Mouse (Mus musculus) CH12.LX (cell line): Measurements from ENCODE around the gene Cyp4f14. TPM values are rescaled to one million over a fixed set of nuclear protein-coding genes. Genes with fewer than 3 reads are reported as not detected.

Experiments used
- DNase-seq: peaks from one replicate; pipeline ENCODE4 v3.0.0-alpha.2; 2013; ENCODE audit errors: extremely low read depth
- H3K27ac ChIP-seq: 2 replicates; pipeline ENCODE4 v1.5.1; 2012; ENCODE audit warnings: low read depth, mild to moderate bottlenecking, control low read depth, moderate library complexity; ENCODE audit not compliant: insufficient read depth
- H3K27me3 ChIP-seq: replicated peaks from 2 replicates; pipeline ENCODE3; 2012; ENCODE audit warnings: inconsistent platforms
- H3K36me3 ChIP-seq, 2 experiments: replicated peaks in 1 of 2; 2 replicates each; pipeline versions ENCODE3 to v1.6.1; 2012; ENCODE audit warnings: inconsistent platforms in 1 of 2, low read length in 1 of 2, mild to moderate bottlenecking in 1 of 2, mixed read lengths in 1 of 2, moderate library complexity in 1 of 2; ENCODE audit not compliant: control insufficient read depth in 1 of 2, insufficient read depth in 1 of 2
- H3K4me1 ChIP-seq, 2 experiments: 2 replicates each; pipeline ENCODE4 v1.6.1; 2012; ENCODE audit warnings: inconsistent platforms in 1 of 2, moderate library complexity in 1 of 2; ENCODE audit not compliant: insufficient read depth in 2 of 2, control insufficient read depth in 1 of 2
- H3K4me2 ChIP-seq: 2 replicates; pipeline ENCODE4 v1.6.1; 2012; ENCODE audit warnings: low read depth, mild to moderate bottlenecking, control low read depth; ENCODE audit not compliant: poor library complexity, insufficient read depth, severe bottlenecking
- H3K4me3 ChIP-seq, 3 experiments: fragments of 150-350 bp in 1 of 3; sonication (generic) in 1 of 3; replicated peaks in 1 of 3; 2 replicates each; pipeline versions ENCODE3 to v1.5.1; 2011 to 2012; ENCODE audit warnings: low read depth in 2 of 3, low read length in 2 of 3, mild to moderate bottlenecking in 2 of 3, moderate library complexity in 2 of 3, control low read depth in 1 of 3, improper control_type of control experiment in 1 of 3, inconsistent platforms in 1 of 3, mixed read lengths in 1 of 3; ENCODE audit not compliant: poor library complexity in 1 of 3
- H3K79me2 ChIP-seq: replicated peaks from 2 replicates; pipeline ENCODE4 v1.6.1; 2012; ENCODE audit warnings: mild to moderate bottlenecking, moderate library complexity; ENCODE audit not compliant: control insufficient read depth, poor library complexity, insufficient read depth, severe bottlenecking; ENCODE audit errors: extremely low read depth
- H3K9ac ChIP-seq: 2 replicates; pipeline ENCODE4 v1.6.1; 2012; ENCODE audit warnings: low read depth, mild to moderate bottlenecking, control low read depth, moderate library complexity; ENCODE audit not compliant: insufficient read depth
- H3K9me3 ChIP-seq: replicated peaks from 2 replicates; pipeline ENCODE3; 2012; ENCODE audit warnings: low read length, inconsistent platforms, mixed read lengths
- BHLHE40 ChIP-seq: IDR thresholded peaks from 2 replicates; pipeline ENCODE4 v1.6.1; 2011; ENCODE audit warnings: mild to moderate bottlenecking, low read depth, low read length, improper control_type of control experiment
- CHD1 ChIP-seq: IDR thresholded peaks from 2 replicates; pipeline ENCODE4 v1.6.1; 2012; ENCODE audit warnings: low read depth, low read length, improper control_type of control experiment, inconsistent platforms
- CHD2 ChIP-seq: IDR thresholded peaks from 2 replicates; pipeline ENCODE4 v1.6.1; 2011; ENCODE audit warnings: low read length, improper control_type of control experiment
- CTCF ChIP-seq, 2 experiments: IDR thresholded peaks in 1 of 2; conservative IDR thresholded peaks in 1 of 2; 2 replicates each; pipeline ENCODE4 v1.5.1; 2011 to 2012; ENCODE audit warnings: low read depth in 2 of 2, low read length in 2 of 2, improper control_type of control experiment in 1 of 2, inconsistent platforms in 1 of 2, mild to moderate bottlenecking in 1 of 2, moderate library complexity in 1 of 2
- ELF1 ChIP-seq: IDR thresholded peaks from 2 replicates; pipeline ENCODE4 v1.6.1; 2014; ENCODE audit warnings: low read depth, mild to moderate bottlenecking, inconsistent platforms, low read length, improper control_type of control experiment
- EP300 ChIP-seq: IDR thresholded peaks from 2 replicates; pipeline ENCODE4 v1.6.1; 2011; ENCODE audit warnings: low read length, improper control_type of control experiment
- ETS1 ChIP-seq: conservative IDR thresholded peaks from 2 replicates; pipeline ENCODE4 v1.6.1; 2012; ENCODE audit warnings: low read depth, mild to moderate bottlenecking, inconsistent platforms, low read length, improper control_type of control experiment, moderate library complexity
- HCFC1 ChIP-seq: IDR thresholded peaks from 2 replicates; pipeline ENCODE4 v1.6.1; 2012; ENCODE audit warnings: low read depth, mild to moderate bottlenecking, inconsistent platforms, low read length, improper control_type of control experiment
- IRF4 ChIP-seq: IDR thresholded peaks from 2 replicates; pipeline ENCODE4 v1.6.1; 2014; ENCODE audit warnings: low read depth, mild to moderate bottlenecking, inconsistent platforms, low read length, improper control_type of control experiment
- KAT2A ChIP-seq: IDR thresholded peaks from 2 replicates; pipeline ENCODE4 v1.6.1; 2012; ENCODE audit warnings: low read length, improper control_type of control experiment, inconsistent platforms; ENCODE audit not compliant: insufficient replicate concordance
- MAFK ChIP-seq: IDR thresholded peaks from 2 replicates; pipeline ENCODE4 v1.6.1; 2011; ENCODE audit warnings: low read length, improper control_type of control experiment; ENCODE audit not compliant: insufficient replicate concordance
- MAX ChIP-seq: IDR thresholded peaks from 2 replicates; pipeline ENCODE4 v1.6.1; 2011; ENCODE audit warnings: low read length, improper control_type of control experiment
- MAZ ChIP-seq: IDR thresholded peaks from 2 replicates; pipeline ENCODE4 v1.6.1; 2012; ENCODE audit warnings: low read depth, mild to moderate bottlenecking, inconsistent platforms, low read length, improper control_type of control experiment, moderate library complexity
- MEF2A ChIP-seq: IDR thresholded peaks from 2 replicates; pipeline ENCODE4 v1.6.1; 2014; ENCODE audit warnings: low read depth, mild to moderate bottlenecking, inconsistent platforms, low read length, improper control_type of control experiment, borderline replicate concordance
- MXI1 ChIP-seq: IDR thresholded peaks from 2 replicates; pipeline ENCODE4 v1.6.1; 2011; ENCODE audit warnings: mild to moderate bottlenecking, low read depth, low read length, improper control_type of control experiment
- NELFE ChIP-seq: IDR thresholded peaks from 2 replicates; pipeline ENCODE4 v1.6.1; 2011; ENCODE audit warnings: low read depth, low read length, improper control_type of control experiment
- PAX5 ChIP-seq: IDR thresholded peaks from 2 replicates; pipeline ENCODE4 v1.6.1; 2012; ENCODE audit warnings: low read length, inconsistent platforms, mixed read lengths
- POLR2A ChIP-seq: IDR thresholded peaks from 2 replicates; pipeline ENCODE4 v1.6.1; 2011; ENCODE audit warnings: low read depth, mild to moderate bottlenecking, improper control_type of control experiment, low read length
- POLR2AphosphoS2 ChIP-seq: IDR thresholded peaks from 2 replicates; pipeline ENCODE4 v1.6.1; 2011; ENCODE audit warnings: low read depth, low read length, improper control_type of control experiment
- SIN3A ChIP-seq: IDR thresholded peaks from 2 replicates; pipeline ENCODE4 v1.6.1; 2012; ENCODE audit warnings: low read length, improper control_type of control experiment, inconsistent platforms
- TBP ChIP-seq: conservative IDR thresholded peaks from 2 replicates; pipeline ENCODE4 v1.6.1; 2011; ENCODE audit warnings: low read depth, low read length, improper control_type of control experiment
- TCF12 ChIP-seq: IDR thresholded peaks from 2 replicates; pipeline ENCODE4 v1.6.1; 2014; ENCODE audit warnings: low read depth, mild to moderate bottlenecking, inconsistent platforms, low read length, improper control_type of control experiment
- USF1 ChIP-seq: IDR thresholded peaks from 2 replicates; pipeline ENCODE4 v1.6.1; 2014; ENCODE audit warnings: low read depth, mild to moderate bottlenecking, inconsistent platforms, low read length, improper control_type of control experiment
- USF2 ChIP-seq: conservative IDR thresholded peaks from 2 replicates; pipeline ENCODE4 v1.6.1; 2011; ENCODE audit warnings: low read depth, low read length, improper control_type of control experiment
- ZKSCAN1 ChIP-seq: IDR thresholded peaks from 2 replicates; pipeline ENCODE4 v1.6.1; 2012; ENCODE audit warnings: low read depth, inconsistent platforms, low read length, improper control_type of control experiment, borderline replicate concordance
- ZMIZ1 ChIP-seq: IDR thresholded peaks from 2 replicates; pipeline ENCODE4 v1.6.1; 2012; ENCODE audit warnings: low read depth, mild to moderate bottlenecking, inconsistent platforms, low read length, improper control_type of control experiment
- ZNF384 ChIP-seq: IDR thresholded peaks from 2 replicates; pipeline ENCODE4 v1.6.1; 2012; ENCODE audit warnings: low read depth, low read length, improper control_type of control experiment, inconsistent platforms
- dilution Hi-C: fragments of 300-500 bp; cut with MboI; formaldehyde crosslinking; loops from 2 replicates; pipeline ENCODE4 v1.14.3; 2020; ENCODE audit warnings: low sequenced_read_pairs; ENCODE audit not compliant: extremely low pct_unique_long_range_greater_than_20kb, extremely low pct_ligation_motif_present
- in situ Hi-C: fragments of 300-500 bp; cut with MboI; formaldehyde crosslinking; loops from 3 replicates; pipeline ENCODE4 v1.14.3; 2019; ENCODE audit warnings: low sequenced_read_pairs, low pct_ligation_motif_present, low pct_unique_long_range_greater_than_20kb, mixed read lengths
- polyA plus RNA-seq: library from polyadenylated mRNA; unstranded; fragments of >175 nt; gene quantifications from 2 replicates; pipeline ENCODE4 v1.2.1, GENCODE M21; 2012; ENCODE audit warnings: low read depth; ENCODE audit not compliant: insufficient read length
- total RNA-seq, 2 experiments: library from RNA; depleted of rRNA; stranded (reverse); fragments of 300-350 nt in 1 of 2; fragments of >200 nt in 1 of 2; gene quantifications; 2 replicates each; pipeline ENCODE4 v1.2.3; 2012 to 2014

The Cyp4f14 gene
- total and polyA plus RNA-seq, 3 experiments: not detected

DNA sequence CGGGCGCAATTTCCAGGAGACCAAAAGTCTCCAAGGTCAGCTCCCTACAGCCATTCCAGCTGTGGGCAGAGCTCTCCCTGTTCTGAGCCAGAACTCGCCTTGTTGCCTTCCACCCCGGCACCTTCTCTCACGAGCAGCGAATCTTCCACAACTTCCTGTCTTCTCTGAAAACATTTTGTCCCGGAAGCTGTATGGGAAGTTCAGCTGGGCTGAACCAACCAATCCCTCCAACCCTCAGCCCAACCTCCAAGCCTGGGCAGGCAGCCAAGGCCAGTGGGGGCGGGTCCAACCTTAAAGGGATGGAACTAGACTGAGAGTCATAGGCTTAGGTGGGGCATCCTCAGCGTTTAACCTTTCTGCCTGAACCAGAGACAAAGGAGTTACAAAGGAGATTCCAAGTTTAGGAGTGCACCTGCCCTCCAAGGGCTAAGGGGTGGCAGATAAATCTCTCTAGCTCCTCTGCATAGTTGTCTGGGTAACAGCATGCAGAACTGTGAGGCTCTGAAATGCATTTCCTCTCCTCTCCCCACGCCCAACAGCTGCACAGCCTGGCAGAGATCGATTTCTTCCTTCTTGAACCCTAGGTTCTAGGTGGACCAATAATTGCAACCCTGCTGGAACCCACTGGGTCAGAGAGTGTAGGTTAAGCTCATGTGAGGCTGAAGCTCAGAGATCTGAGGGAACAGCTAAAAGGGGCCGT is 30.2 kb upstream of the Cyp4f14 start, which contains the start of gene Cyp4f13:
Cyp4f13 (minus strand) TSS at position 188 of the 700 bp plus-strand sequence.
- in situ Hi-C loops: loop anchor here (5.0 kb wide), 1 partner anchor 40 kb away; no protein-coding TSS in a partner anchor
- Histone ChIP-seq H3K9me3 (no peaks in the 10 kb centered on the region), H3K4me2 (peak within 1 kb of the TSS; percentile 86), H3K27ac (no peak within 1 kb of the TSS), H3K4me1 (peaks cover 9 to 22% of the 10 kb centered on the region in 2 experiments), H3K36me3 (peaks cover 0 to 12% of the 10 kb centered on the region in 2 experiments), H3K79me2 (no peaks in the 10 kb centered on the region), H3K4me3 (peak within 1 kb of the TSS; percentile 78 to 98 (median 80)), H3K9ac (peak within 1 kb of the TSS; percentile 92), H3K27me3 (no peaks in the 10 kb centered on the region)
- DNase-seq: peak; percentile 91
- TF ChIP-seq IRF4 (no peak; the same call in 1 of the 2 replicates), HCFC1 (peak; percentile 72), POLR2AphosphoS2 (no peak; the same call in 1 of the 2 replicates), MXI1 (peak; percentile 62; the same call in 1 of the 2 replicates), POLR2A (peak; percentile 84), ZNF384 (no peak), CHD2 (peak; percentile 61; the same call in 1 of the 2 replicates), PAX5 (no peak), ZKSCAN1 (no peak), MAFK (no peak), USF1 (no peak), EP300 (no peak), KAT2A (peak; percentile 30; the same call in 1 of the 2 replicates), USF2 (no peak), TBP (peak; percentile 81), BHLHE40 (peak; percentile 70), CTCF (conservative IDR thresholded peaks at IDR 0.05 in 1 of 2, IDR thresholded peaks at IDR 0.05 in 1 of 2; ENCODE audit: low read depth in 2 of 2, low read length in 2 of 2) (no peak), ETS1 (peak; percentile 40; the same call in 1 of the 2 replicates), ZMIZ1 (no peak; the same call in 1 of the 2 replicates), MEF2A (peak; percentile 37; the same call in 1 of the 2 replicates), MAZ (peak; percentile 57; the same call in 1 of the 2 replicates), TCF12 (peak; percentile 80), SIN3A (peak; percentile 97), ELF1 (peak; percentile 93), NELFE (peak; percentile 80), CHD1 (no peak), MAX (no peak)
- dilution Hi-C loops: no loop called here
